Comparison of ENCODE assay signal across 11 mouse cellular contexts in genomic region chr17:50059417-50059816, GRCm38 (mm10).
"Had no signal": no experiment of that assay in that cellular context is flagged by ENCODE, and none has a peak within 500 bp of the region (broad histone marks: within the 10 kb centered on the region; RNA-seq: fewer than 3 reads in every experiment).

No protein-coding gene starts in this region.

- H3K4me2 ChIP-seq: limb, embryonic 15.5 days; liver, embryonic 12.5 days; lung, embryonic 14.5 days; midbrain, embryonic 13.5 days had no signal

- H3K4me1 ChIP-seq: limb, embryonic 15.5 days had no signal

- ATAC-seq: liver, embryonic 12.5 days; midbrain, embryonic 13.5 days had no signal

- H3K9me3 ChIP-seq: limb, embryonic 15.5 days; liver, embryonic 12.5 days; midbrain, embryonic 13.5 days had no signal

- H3K4me3 ChIP-seq: limb, embryonic 15.5 days; liver, embryonic 12.5 days; midbrain, embryonic 13.5 days had no signal

- H3K36me3 ChIP-seq: limb, embryonic 15.5 days; liver, embryonic 12.5 days; midbrain, embryonic 13.5 days had no signal

- DNase-seq: kidney, postnatal 36 days; layer of hippocampus, adult 9-11 months; layer of hippocampus, postnatal 36 days; lung, embryonic 14.5 days; lung, postnatal 14 days; thymus, adult 18-20 months; thymus, postnatal 14 days had no signal

- H3K9ac ChIP-seq: limb, embryonic 15.5 days; liver, embryonic 12.5 days; lung, embryonic 14.5 days; midbrain, embryonic 13.5 days had no signal

- H3K27ac ChIP-seq: limb, embryonic 15.5 days; liver, embryonic 12.5 days; macrophage; midbrain, embryonic 13.5 days had no signal

- H3K27me3 ChIP-seq: limb, embryonic 15.5 days; liver, embryonic 12.5 days; midbrain, embryonic 13.5 days had no signal
